Mouse (Mus musculus) liver, embryonic 14.5 days (tissue): ENCODE measurements around the gene Cactin.

ENCODE experiments used
- CTCF ChIP-seq: IDR thresholded peaks from 2 replicates; pipeline ENCODE4 v1.5.1; 2016; ENCODE audit warnings: antibody characterized with exemption, low read depth, control low read depth
- EP300 ChIP-seq: IDR thresholded peaks from 2 replicates; pipeline ENCODE4 v1.6.1; 2016; ENCODE audit warnings: antibody characterized with exemption, low read depth

DNA sequence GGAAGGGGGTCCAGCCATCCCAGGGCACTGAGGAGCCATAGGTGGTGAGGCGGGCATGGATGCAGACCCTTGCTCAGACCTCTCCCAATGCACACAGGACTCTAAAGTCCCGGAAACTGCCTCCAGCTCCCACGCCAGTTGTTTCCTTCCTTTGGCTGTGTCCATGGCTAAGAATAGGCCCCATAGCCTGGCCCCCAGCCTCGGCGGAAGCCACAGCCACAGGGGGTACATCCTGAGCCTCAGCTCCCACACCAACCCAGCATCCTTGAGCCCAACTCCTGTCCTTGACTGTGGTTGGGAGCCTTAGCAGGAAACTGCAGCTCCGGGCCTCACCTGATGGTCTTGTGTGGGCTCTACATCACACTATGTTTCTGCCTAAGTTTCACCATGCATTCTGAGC, 6.0 kb downstream of the Cactin start:
- TF ChIP-seq CTCF, result no peak
- no peak for TF ChIP-seq EP300
